Mouse (Mus musculus) embryonic facial prominence, embryonic 10.5 days (tissue): ENCODE measurements around the gene Sh3bgrl2. TPM values are rescaled to one million over a fixed set of nuclear protein-coding genes. Genes with fewer than 3 reads are reported as not detected.

Experiments used
- DNase-seq: peaks from one replicate; pipeline ENCODE4 v3.0.0-alpha.2; 2017; ENCODE audit warnings: low spot score
- H3K27ac ChIP-seq: fragments of 300-500 bp; sonication (generic); replicated peaks from 2 replicates; pipeline ENCODE4 v1.5.1; 2016; ENCODE audit warnings: mild to moderate bottlenecking
- H3K27me3 ChIP-seq: fragments of 300-500 bp; sonication (generic); replicated peaks from 2 replicates; pipeline ENCODE4 v1.6.1; 2016; ENCODE audit warnings: low read depth, mild to moderate bottlenecking; ENCODE audit not compliant: poor library complexity, severe bottlenecking
- H3K36me3 ChIP-seq: fragments of 300-500 bp; sonication (generic); replicated peaks from 2 replicates; pipeline ENCODE4 v1.6.1; 2016; ENCODE audit warnings: mild to moderate bottlenecking, moderate library complexity
- H3K4me1 ChIP-seq: fragments of 300-500 bp; sonication (generic); 2 replicates; pipeline ENCODE4 v1.6.1; 2016
- H3K4me3 ChIP-seq: fragments of 300-500 bp; sonication (generic); 2 replicates; pipeline ENCODE4 v1.5.1; 2016; ENCODE audit warnings: mild to moderate bottlenecking, moderate library complexity
- H3K9me3 ChIP-seq: fragments of 300-500 bp; sonication (generic); 2 replicates; pipeline ENCODE4 v1.6.1; 2016; ENCODE audit warnings: mild to moderate bottlenecking
- WGBS: fragments of 180-500 bp; shearing (Covaris S2); methylation state at CpG from one replicate; pipeline ENCODE4 v1.1.7; 2016; 5-methylcytosine and 5-hydroxymethylcytosine counted together
- polyA plus RNA-seq: library from polyadenylated mRNA; unstranded; fragments of >200 nt; fragmentation: Nextera tagmentation; extraction: Ambion mirVana; gene quantifications from 2 replicates; pipeline ENCODE4 v1.2.1, GENCODE M21; 2016

Sh3bgrl2 gene
- polyA plus RNA-seq, 1 experiment from 2014 or later, result 15.3 TPM

GRCm38 (mm10) chr9:83564934-83565652, 17.0 kb downstream of the Sh3bgrl2 start:
- H3K4me1 ChIP-seq, result peaks cover 56% of the 10 kb centered on the region
- DNase-seq, result no peak
- H3K27me3 ChIP-seq, result no peaks in the 10 kb centered on the region
- 81% methylated on average over 13 of the region's 13 CpGs for WGBS
- no peak overlapping the region for H3K4me3 ChIP-seq
- no peaks in the 10 kb centered on the region for H3K36me3 ChIP-seq
- no peak overlapping the region for H3K27ac ChIP-seq
- H3K9me3 ChIP-seq, result no peaks in the 10 kb centered on the region

- Histone ChIP-seq H3K27me3 (no peaks in the 10 kb centered on the region), H3K4me3 (no peak overlapping the region), H3K27ac (no peak overlapping the region), H3K36me3 (no peaks in the 10 kb centered on the region), H3K4me1 (peaks cover 56% of the 10 kb centered on the region), H3K9me3 (no peaks in the 10 kb centered on the region)
- 77% methylated on average over 6 of the region's 6 CpGs for WGBS
- no peak for DNase-seq
These were observed 18.0 kb downstream of the Sh3bgrl2 start for GRCm38 (mm10) chr9:83566141-83566540.

- WGBS, result 97% methylated on average over 5 of the region's 5 CpGs
- H3K9me3 ChIP-seq, result no peaks in the 10 kb centered on the region
- H3K36me3 ChIP-seq, result no peaks in the 10 kb centered on the region
- no peaks in the 10 kb centered on the region for H3K27me3 ChIP-seq
- no peak overlapping the region for H3K4me3 ChIP-seq
- peaks cover 64% of the 10 kb centered on the region for H3K4me1 ChIP-seq
- no peak for DNase-seq
- no peak overlapping the region for H3K27ac ChIP-seq
These were observed 20.0 kb downstream of the Sh3bgrl2 start for GRCm38 (mm10) chr9:83568125-83568524.

GRCm38 (mm10) chr9:83568937-83569336, 20.8 kb downstream of the Sh3bgrl2 start:
- DNase-seq, result peak; percentile 26

GRCm38 (mm10) chr9:83569898-83570297, 21.8 kb downstream of the Sh3bgrl2 start:
- no peak for DNase-seq
- no peaks in the 10 kb centered on the region for H3K36me3 ChIP-seq
- no peak overlapping the region for H3K4me3 ChIP-seq
- H3K4me1 ChIP-seq, result peaks cover 58% of the 10 kb centered on the region
- no peaks in the 10 kb centered on the region for H3K27me3 ChIP-seq
- no peaks in the 10 kb centered on the region for H3K9me3 ChIP-seq
- WGBS, result 80% methylated on average over 7 of the region's 7 CpGs
- no peak overlapping the region for H3K27ac ChIP-seq

More at GRCm38 (mm10) chr9:83568937-83569336, 20.8 kb downstream of the Sh3bgrl2 start:
- H3K27ac ChIP-seq, result peak overlapping the region; percentile 40; the same call in 1 of the 2 replicates
- H3K36me3 ChIP-seq, result no peaks in the 10 kb centered on the region
- no peaks in the 10 kb centered on the region for H3K9me3 ChIP-seq
- no peak overlapping the region for H3K4me3 ChIP-seq
- H3K4me1 ChIP-seq, result peaks cover 65% of the 10 kb centered on the region
- no peaks in the 10 kb centered on the region for H3K27me3 ChIP-seq
- WGBS, result 77% methylated on average over 3 of the region's 3 CpGs

GRCm38 (mm10) chr9:83571315-83571714, 23.2 kb downstream of the Sh3bgrl2 start:
- H3K4me3 ChIP-seq, result no peak overlapping the region
- H3K27ac ChIP-seq, result 0 out of 2 replicates have a peak overlapping the region, but pooled peaks have one; percentile 35
- H3K27me3 ChIP-seq, result no peaks in the 10 kb centered on the region
- no peaks in the 10 kb centered on the region for H3K36me3 ChIP-seq
- H3K9me3 ChIP-seq, result no peaks in the 10 kb centered on the region
- no peak for DNase-seq
- peaks cover 53% of the 10 kb centered on the region for H3K4me1 ChIP-seq
- 64% methylated on average over 3 of the region's 3 CpGs for WGBS

- 86% methylated on average over 2 of the region's 2 CpGs for WGBS
- Histone ChIP-seq H3K36me3 (no peaks in the 10 kb centered on the region), H3K27me3 (no peaks in the 10 kb centered on the region), H3K9me3 (no peaks in the 10 kb centered on the region), H3K4me1 (peaks cover 53% of the 10 kb centered on the region), H3K4me3 (no peak overlapping the region), H3K27ac (no peak overlapping the region)
- DNase-seq, result no peak
These were observed 24.2 kb downstream of the Sh3bgrl2 start for GRCm38 (mm10) chr9:83572326-83572725.

GRCm38 (mm10) chr9:83572870-83573269, 24.7 kb downstream of the Sh3bgrl2 start:
- H3K27me3 ChIP-seq, result no peaks in the 10 kb centered on the region
- no peak for DNase-seq
- 68% methylated on average over 2 of the region's 2 CpGs for WGBS
- peak overlapping the region; percentile 10; the same call in 1 of the 2 replicates for H3K27ac ChIP-seq
- H3K36me3 ChIP-seq, result no peaks in the 10 kb centered on the region
- H3K4me3 ChIP-seq, result no peak overlapping the region
- H3K9me3 ChIP-seq, result no peaks in the 10 kb centered on the region
- peaks cover 50% of the 10 kb centered on the region for H3K4me1 ChIP-seq

- H3K27ac ChIP-seq, result no peak overlapping the region; the same call in 1 of the 2 replicates
- no peaks in the 10 kb centered on the region for H3K27me3 ChIP-seq
- H3K9me3 ChIP-seq, result no peaks in the 10 kb centered on the region
- 60% methylated on average over 2 of the region's 2 CpGs for WGBS
- H3K4me3 ChIP-seq, result no peak overlapping the region
- no peak for DNase-seq
- H3K36me3 ChIP-seq, result no peaks in the 10 kb centered on the region
- H3K4me1 ChIP-seq, result peaks cover 48% of the 10 kb centered on the region
These were observed 25.5 kb downstream of the Sh3bgrl2 start for GRCm38 (mm10) chr9:83573588-83573987.

- no peaks in the 10 kb centered on the region for H3K27me3 ChIP-seq
- DNase-seq, result no peak
- WGBS, result 79% methylated on average over 4 of the region's 4 CpGs
- no peak overlapping the region for H3K4me3 ChIP-seq
- no peaks in the 10 kb centered on the region for H3K9me3 ChIP-seq
- H3K27ac ChIP-seq, result no peak overlapping the region
- peaks cover 38% of the 10 kb centered on the region for H3K4me1 ChIP-seq
- no peaks in the 10 kb centered on the region for H3K36me3 ChIP-seq
These were observed 27.3 kb downstream of the Sh3bgrl2 start for GRCm38 (mm10) chr9:83575403-83575802.

GRCm38 (mm10) chr9:83576018-83576688, 28.0 kb downstream of the Sh3bgrl2 start:
- no peak for DNase-seq
- WGBS, result 69% methylated on average over 7 of the region's 7 CpGs
- Histone ChIP-seq H3K27ac (no peak overlapping the region), H3K9me3 (no peaks in the 10 kb centered on the region), H3K27me3 (no peaks in the 10 kb centered on the region), H3K4me3 (no peak overlapping the region), H3K36me3 (no peaks in the 10 kb centered on the region), H3K4me1 (peaks cover 31% of the 10 kb centered on the region)

GRCm38 (mm10) chr9:83576689-83577057, 28.5 kb downstream of the Sh3bgrl2 start:
- H3K4me1 ChIP-seq, result peaks cover 25% of the 10 kb centered on the region
- H3K4me3 ChIP-seq, result no peak overlapping the region
- DNase-seq, result peak; percentile 49
- H3K27me3 ChIP-seq, result no peaks in the 10 kb centered on the region
- H3K27ac ChIP-seq, result no peak overlapping the region
- whole genome bisulfite sequencing, result 38% methylated on average over 3 of the region's 3 CpGs
- H3K9me3 ChIP-seq, result no peaks in the 10 kb centered on the region
- no peaks in the 10 kb centered on the region for H3K36me3 ChIP-seq

- H3K27me3 ChIP-seq, result no peaks in the 10 kb centered on the region
- DNase-seq, result no peak
- no peak overlapping the region for H3K4me3 ChIP-seq
- WGBS, result 90% methylated on average over 7 of the region's 7 CpGs
- H3K27ac ChIP-seq, result no peak overlapping the region
- peaks cover 25% of the 10 kb centered on the region for H3K4me1 ChIP-seq
- no peaks in the 10 kb centered on the region for H3K9me3 ChIP-seq
- no peaks in the 10 kb centered on the region for H3K36me3 ChIP-seq
These were observed 29.1 kb downstream of the Sh3bgrl2 start for GRCm38 (mm10) chr9:83577260-83577659.
